Mouse (Mus musculus): ENCODE measurements around the gene Ctla4. TPM values are rescaled to one million over a fixed set of nuclear protein-coding genes. Genes with fewer than 3 reads are reported as not detected.

Ctla4 gene
- total RNA-seq (2012; rRNA removed) (not detected in 2 replicates), polyA plus RNA-seq (2012; ENCODE audit: insufficient read depth in 1 of 2, insufficient read length in 2 of 2, low read depth in 1 of 2, low replicate concordance in 2 of 2, missing spikeins in 1 of 2) (not detected)

DNA sequence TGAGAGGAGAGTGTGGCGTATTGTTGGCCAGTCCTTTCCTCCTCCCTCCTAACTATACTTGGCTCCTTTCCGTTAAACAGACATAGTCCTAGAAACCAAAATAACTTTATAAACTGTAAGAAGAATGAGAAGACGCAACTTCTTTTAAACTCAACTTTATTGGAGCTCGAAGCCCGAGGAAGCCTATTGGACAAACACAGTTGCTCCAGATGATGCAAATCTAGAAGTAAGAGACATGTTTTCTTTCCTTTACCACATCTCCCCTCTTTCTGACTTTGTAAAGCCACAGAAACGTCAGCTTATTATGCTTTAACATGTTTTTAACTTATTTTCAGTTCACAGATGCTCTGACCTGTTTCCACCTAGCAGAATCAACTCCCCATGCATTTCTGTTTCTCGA lies at the start of gene Ctla4:
TSS of gene Ctla4 (plus strand) at position 20 of the 400 bp plus-strand sequence.
- H3K4me3 ChIP-seq (ENCODE audit: control insufficient read depth in 1 of 2, insufficient read depth in 1 of 2, low read depth in 2 of 2, low read length in 2 of 2), result no peak within 1 kb of the TSS
- no peak for TF ChIP-seq JUND (IDR thresholded peaks at IDR 0.05; ENCODE audit: low read depth, low read length)
- TF ChIP-seq MAFK (IDR thresholded peaks at IDR 0.05; ENCODE audit: borderline replicate concordance, low read depth, low read length), result no peak
- TF ChIP-seq MYB (IDR thresholded peaks at IDR 0.05; ENCODE audit: low read depth, low read length), result no peak
- TF ChIP-seq POLR2AphosphoS2 (IDR thresholded peaks at IDR 0.05; ENCODE audit: low read length), result no peak
- no peak for TF ChIP-seq GATA1 (IDR thresholded peaks at IDR 0.05; ENCODE audit: low read depth, low read length)
- TF ChIP-seq UBTF (IDR thresholded peaks at IDR 0.05; ENCODE audit: borderline replicate concordance, insufficient read depth, low read depth, low read length), result no peak
- TF ChIP-seq TBP (IDR thresholded peaks at IDR 0.05; ENCODE audit: low read depth, low read length), result no peak
- TF ChIP-seq EP300 (IDR thresholded peaks at IDR 0.05; ENCODE audit: low read depth in 1 of 2, low read length in 2 of 2), result no peak
- no peak for TF ChIP-seq SIN3A (IDR thresholded peaks at IDR 0.05; ENCODE audit: low read length)
- TF ChIP-seq TCF12 (IDR thresholded peaks at IDR 0.05; ENCODE audit: low read depth, low read length), result no peak
- TF ChIP-seq CHD1 (IDR thresholded peaks at IDR 0.05; ENCODE audit: low read depth, low read length), result no peak
- no peak for TF ChIP-seq BHLHE40 (IDR thresholded peaks at IDR 0.05; ENCODE audit: borderline replicate concordance, low read depth, low read length)
- TF ChIP-seq GABPA (IDR thresholded peaks at IDR 0.05; ENCODE audit: low read depth, low read length), result no peak
- no peak for TF ChIP-seq CHD2 (IDR thresholded peaks at IDR 0.05; ENCODE audit: low read length)
- no peak for TF ChIP-seq ZC3H11A (IDR thresholded peaks at IDR 0.05; ENCODE audit: low read depth, low read length)
- TF ChIP-seq MAX (IDR thresholded peaks at IDR 0.05; ENCODE audit: low read length), result no peak
- no peaks in the 10 kb centered on the region for H3K79me2 ChIP-seq (ENCODE audit: control insufficient read depth, insufficient read depth, low read length, poor library complexity)
- DNase-seq (ENCODE audit: low read depth, low spot score), result no peak
- H3K27me3 ChIP-seq (ENCODE audit: control insufficient read depth in 1 of 2, insufficient read depth in 2 of 2, low read length in 2 of 2), result no peaks in the 10 kb centered on the region
- H3K27ac ChIP-seq (ENCODE audit: control insufficient read depth, low read depth, low read length), result no peak within 1 kb of the TSS
- H3K9ac ChIP-seq (ENCODE audit: control insufficient read depth, low read depth, low read length, poor library complexity, severe bottlenecking), result no peak within 1 kb of the TSS
- H3K4me1 ChIP-seq (ENCODE audit: control insufficient read depth in 1 of 2, insufficient read depth in 2 of 2, low read length in 2 of 2), result no peaks in the 10 kb centered on the region
- no peaks in the 10 kb centered on the region for H3K36me3 ChIP-seq (ENCODE audit: control insufficient read depth in 1 of 2, insufficient read depth in 2 of 2, low read length in 2 of 2)
- no peaks in the 10 kb centered on the region for H3K9me3 ChIP-seq (replicated peaks; ENCODE audit: insufficient read depth, low read length)

DNA sequence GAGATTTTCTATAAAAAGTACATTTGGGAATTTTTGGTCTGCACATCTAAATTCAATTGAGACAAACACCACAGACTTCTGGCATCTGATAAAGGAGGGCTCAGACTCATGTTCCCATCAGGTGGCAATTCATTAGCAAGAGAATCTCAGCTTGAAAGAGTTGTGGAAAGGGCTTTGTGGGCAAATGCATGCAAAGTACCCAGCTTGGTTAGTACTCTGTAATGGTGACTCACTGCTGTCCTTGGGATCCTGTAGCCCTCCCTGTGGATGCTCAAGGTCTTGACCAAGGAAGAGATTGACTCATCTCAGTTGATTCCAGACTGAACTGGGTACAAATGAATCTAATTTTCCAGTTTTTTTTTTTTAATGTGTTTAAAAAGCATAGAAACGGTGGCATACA lies 47.6 kb upstream of the Ctla4 start:
- H3K4me3 ChIP-seq (ENCODE audit: control insufficient read depth in 1 of 2, insufficient read depth in 1 of 2, low read depth in 2 of 2, low read length in 2 of 2), result no peak overlapping the region
- TF ChIP-seq MXI1 (IDR thresholded peaks at IDR 0.05; ENCODE audit: low read depth, low read length), result no peak
- no peak for TF ChIP-seq GATA1 (IDR thresholded peaks at IDR 0.05; ENCODE audit: low read depth, low read length)
- no peak for TF ChIP-seq USF1 (IDR thresholded peaks at IDR 0.05; ENCODE audit: low read depth, low read length)
- TF ChIP-seq UBTF (IDR thresholded peaks at IDR 0.05; ENCODE audit: borderline replicate concordance, insufficient read depth, low read depth, low read length), result no peak
- no peak overlapping the region for H3K9ac ChIP-seq (ENCODE audit: control insufficient read depth, low read depth, low read length, poor library complexity, severe bottlenecking)
- no peaks in the 10 kb centered on the region for H3K79me2 ChIP-seq (ENCODE audit: control insufficient read depth, insufficient read depth, low read length, poor library complexity)
- H3K27me3 ChIP-seq (ENCODE audit: control insufficient read depth in 1 of 2, insufficient read depth in 2 of 2, low read length in 2 of 2), result no peaks in the 10 kb centered on the region
- H3K27ac ChIP-seq (ENCODE audit: control insufficient read depth, low read depth, low read length), result no peak overlapping the region
- no peaks in the 10 kb centered on the region for H3K36me3 ChIP-seq (ENCODE audit: control insufficient read depth in 1 of 2, insufficient read depth in 2 of 2, low read length in 2 of 2)
- no peaks in the 10 kb centered on the region for H3K9me3 ChIP-seq (replicated peaks; ENCODE audit: insufficient read depth, low read length)
- no peak for DNase-seq (ENCODE audit: low read depth, low spot score)
- H3K4me1 ChIP-seq (ENCODE audit: control insufficient read depth in 1 of 2, insufficient read depth in 2 of 2, low read length in 2 of 2), result no peaks in the 10 kb centered on the region
